Mouse (Mus musculus) MEL (cell line): ENCODE measurements around the gene Stard3nl. TPM values are rescaled to one million over a fixed set of nuclear protein-coding genes. Genes with fewer than 3 reads are reported as not detected.

Experiments
- DNase-seq: peaks from one replicate; pipeline ENCODE4 v3.0.0; 2011; ENCODE audit warnings: low read depth, low spot score
- H3K27ac ChIP-seq: 2 replicates; pipeline ENCODE4 v1.5.1; 2012; ENCODE audit warnings: low read depth, mild to moderate bottlenecking, control low read depth, low read length, moderate library complexity; ENCODE audit not compliant: control insufficient read depth
- H3K27me3 ChIP-seq, 2 experiments: fragments of 150-350 bp in 1 of 2; sonication (generic) in 1 of 2; 2 replicates each; pipeline ENCODE4 v1.6.1; 2012; ENCODE audit warnings: low read length in 2 of 2, mild to moderate bottlenecking in 2 of 2, improper control_type of control experiment in 1 of 2, moderate library complexity in 1 of 2; ENCODE audit not compliant: insufficient read depth in 2 of 2, control insufficient read depth in 1 of 2
- H3K36me3 ChIP-seq, 2 experiments: 2 replicates each; pipeline ENCODE4 v1.6.1; 2012 to 2014; ENCODE audit warnings: low read length in 2 of 2, improper control_type of control experiment in 1 of 2, inconsistent platforms in 1 of 2, mild to moderate bottlenecking in 1 of 2; ENCODE audit not compliant: insufficient read depth in 2 of 2, control insufficient read depth in 1 of 2
- H3K4me1 ChIP-seq, 2 experiments: fragments of 150-350 bp in 1 of 2; sonication (generic) in 1 of 2; 2 replicates each; pipeline ENCODE4 v1.6.1; 2012; ENCODE audit warnings: low read length in 2 of 2, improper control_type of control experiment in 1 of 2, mild to moderate bottlenecking in 1 of 2; ENCODE audit not compliant: insufficient read depth in 2 of 2, control insufficient read depth in 1 of 2
- H3K4me3 ChIP-seq, 2 experiments: fragments of 150-350 bp in 1 of 2; sonication (generic) in 1 of 2; 2 replicates each; pipeline ENCODE4 v1.5.1; 2012; ENCODE audit warnings: low read depth in 2 of 2, low read length in 2 of 2, mild to moderate bottlenecking in 2 of 2, moderate library complexity in 2 of 2, control low read depth in 1 of 2, improper control_type of control experiment in 1 of 2; ENCODE audit not compliant: control insufficient read depth in 1 of 2, insufficient read depth in 1 of 2
- H3K79me2 ChIP-seq: 2 replicates; pipeline ENCODE4 v1.6.1; 2012; ENCODE audit warnings: mild to moderate bottlenecking, low read length, moderate library complexity; ENCODE audit not compliant: control insufficient read depth, poor library complexity, insufficient read depth
- H3K9ac ChIP-seq: 2 replicates; pipeline ENCODE4 v1.6.1; 2012; ENCODE audit warnings: low read depth, mild to moderate bottlenecking, control low read depth, low read length, moderate library complexity; ENCODE audit not compliant: control insufficient read depth, poor library complexity, severe bottlenecking
- H3K9me3 ChIP-seq: fragments of 150-350 bp; sonication (generic); replicated peaks from 2 replicates; pipeline ENCODE4 v1.6.1; 2012; ENCODE audit warnings: mild to moderate bottlenecking, low read length, improper control_type of control experiment, moderate library complexity; ENCODE audit not compliant: insufficient read depth
- BHLHE40 ChIP-seq: IDR thresholded peaks from 2 replicates; pipeline ENCODE4 v1.6.1; 2012; ENCODE audit warnings: low read depth, mild to moderate bottlenecking, inconsistent platforms, low read length, improper control_type of control experiment, borderline replicate concordance
- CHD1 ChIP-seq: IDR thresholded peaks from 2 replicates; pipeline ENCODE4 v1.6.1; 2012; ENCODE audit warnings: low read depth, mild to moderate bottlenecking, inconsistent platforms, low read length, improper control_type of control experiment
- CHD2 ChIP-seq: IDR thresholded peaks from 2 replicates; pipeline ENCODE4 v1.6.1; 2011; ENCODE audit warnings: low read length, improper control_type of control experiment
- ETS1 ChIP-seq: IDR thresholded peaks from 2 replicates; pipeline ENCODE4 v1.6.1; 2012; ENCODE audit warnings: low read depth, mild to moderate bottlenecking, inconsistent platforms, low read length, improper control_type of control experiment, moderate library complexity
- GABPA ChIP-seq: IDR thresholded peaks from 2 replicates; pipeline ENCODE4 v1.6.1; 2012; ENCODE audit warnings: low read depth, mild to moderate bottlenecking, inconsistent platforms, low read length, improper control_type of control experiment, moderate library complexity
- HCFC1 ChIP-seq: IDR thresholded peaks from 2 replicates; pipeline ENCODE4 v1.6.1; 2012; ENCODE audit warnings: low read depth, mild to moderate bottlenecking, inconsistent platforms, low read length, improper control_type of control experiment, moderate library complexity
- KAT2A ChIP-seq: conservative IDR thresholded peaks from 2 replicates; pipeline ENCODE4 v1.6.1; 2012; ENCODE audit warnings: low read depth, low read length, improper control_type of control experiment, inconsistent platforms
- MAX ChIP-seq: IDR thresholded peaks from 2 replicates; pipeline ENCODE4 v1.6.1; 2011; ENCODE audit warnings: low read length, improper control_type of control experiment
- MEF2A ChIP-seq: IDR thresholded peaks from 2 replicates; pipeline ENCODE4 v1.6.1; 2014; ENCODE audit warnings: low read depth, mild to moderate bottlenecking, inconsistent platforms, low read length, improper control_type of control experiment; ENCODE audit not compliant: poor library complexity, insufficient replicate concordance, severe bottlenecking; ENCODE audit errors: extremely low read depth
- MYB ChIP-seq: IDR thresholded peaks from 2 replicates; pipeline ENCODE4 v1.6.1; 2011; ENCODE audit warnings: mild to moderate bottlenecking, low read depth, low read length, improper control_type of control experiment
- RAD21 ChIP-seq: IDR thresholded peaks from 2 replicates; pipeline ENCODE4 v1.6.1; 2011; ENCODE audit warnings: mild to moderate bottlenecking, low read depth, low read length, improper control_type of control experiment
- RCOR1 ChIP-seq: IDR thresholded peaks from 2 replicates; pipeline ENCODE4 v1.6.1; 2012; ENCODE audit warnings: low read depth, mild to moderate bottlenecking, inconsistent platforms, low read length, improper control_type of control experiment
- TCF12 ChIP-seq: IDR thresholded peaks from 2 replicates; pipeline ENCODE4 v1.6.1; 2014; ENCODE audit warnings: low read depth, mild to moderate bottlenecking, inconsistent platforms, low read length, improper control_type of control experiment, moderate library complexity
- UBTF ChIP-seq: IDR thresholded peaks from 2 replicates; pipeline ENCODE4 v1.6.1; 2012; ENCODE audit warnings: low read depth, mild to moderate bottlenecking, inconsistent platforms, low read length, improper control_type of control experiment, moderate library complexity, borderline replicate concordance; ENCODE audit not compliant: insufficient read depth
- USF2 ChIP-seq, 2 experiments: IDR thresholded peaks; 2 replicates each; pipeline ENCODE4 v1.6.1; 2011 to 2012; ENCODE audit warnings: improper control_type of control experiment in 2 of 2, low read length in 2 of 2, borderline replicate concordance in 1 of 2, inconsistent platforms in 1 of 2, low read depth in 1 of 2, mild to moderate bottlenecking in 1 of 2; ENCODE audit not compliant: insufficient read depth in 1 of 2
- ZC3H11A ChIP-seq: IDR thresholded peaks from 2 replicates; pipeline ENCODE4 v1.6.1; 2012; ENCODE audit warnings: low read depth, mild to moderate bottlenecking, inconsistent platforms, low read length, improper control_type of control experiment
- ZMIZ1 ChIP-seq: IDR thresholded peaks from 2 replicates; pipeline ENCODE4 v1.6.1; 2012; ENCODE audit warnings: low read depth, mild to moderate bottlenecking, inconsistent platforms, low read length, improper control_type of control experiment, moderate library complexity
- polyA plus RNA-seq, 2 experiments: library from polyadenylated mRNA; stranded (reverse) in 1 of 2; unstranded in 1 of 2; fragments of >175 nt in 1 of 2; fragments of >200 nt in 1 of 2; gene quantifications; 2 replicates each; pipeline versions ENCODE4 v1.2.1 to v1.2.4; 2012; ENCODE audit warnings: low replicate concordance in 2 of 2, low read depth in 1 of 2; ENCODE audit not compliant: insufficient read length in 2 of 2, insufficient read depth in 1 of 2, missing spikeins in 1 of 2
- total RNA-seq: library from RNA; depleted of rRNA; stranded (reverse); fragments of 300-350 nt; gene quantifications from 2 replicates; pipeline ENCODE4 v1.2.3, GENCODE M21; 2012

The Stard3nl gene
- total and polyA plus RNA-seq, 3 experiments: 16.1 to 22.9 TPM; not detected in 1

- H3K36me3 ChIP-seq: peaks cover 0 to 10% of the 10 kb centered on the region in 2 experiments; a peak in 2 of 4 replicates
- H3K4me3 ChIP-seq: no peak overlapping the region
- no peak overlapping the region for H3K9ac ChIP-seq
- no peaks in the 10 kb centered on the region for H3K9me3 ChIP-seq
- peaks cover 2% of the 10 kb centered on the region in 2 experiments; a peak in 1 of 4 replicates for H3K4me1 ChIP-seq
- no peak overlapping the region for H3K27ac ChIP-seq
- DNase-seq: no peak
- no peaks in the 10 kb centered on the region for H3K27me3 ChIP-seq
- no peak for TF ChIP-seq ZC3H11A
- TF ChIP-seq BHLHE40: no peak
- no peak for TF ChIP-seq CHD1
- no peak for TF ChIP-seq RAD21
- TF ChIP-seq RCOR1: no peak
- TF ChIP-seq USF2 (IDR thresholded peaks at IDR 0.05; ENCODE audit: borderline replicate concordance in 1 of 2, insufficient read depth in 1 of 2, low read depth in 1 of 2, low read length in 2 of 2): no peak
- TF ChIP-seq UBTF: no peak
- no peak for TF ChIP-seq GABPA
- TF ChIP-seq, all 39 proteins: peak for 0
- no peaks in the 10 kb centered on the region; the same call in 1 of the 2 replicates for H3K79me2 ChIP-seq
Measured at GRCm38 (mm10) chr13:19393731-19394130, 1.9 kb downstream of the Stard3nl start.

DNA sequence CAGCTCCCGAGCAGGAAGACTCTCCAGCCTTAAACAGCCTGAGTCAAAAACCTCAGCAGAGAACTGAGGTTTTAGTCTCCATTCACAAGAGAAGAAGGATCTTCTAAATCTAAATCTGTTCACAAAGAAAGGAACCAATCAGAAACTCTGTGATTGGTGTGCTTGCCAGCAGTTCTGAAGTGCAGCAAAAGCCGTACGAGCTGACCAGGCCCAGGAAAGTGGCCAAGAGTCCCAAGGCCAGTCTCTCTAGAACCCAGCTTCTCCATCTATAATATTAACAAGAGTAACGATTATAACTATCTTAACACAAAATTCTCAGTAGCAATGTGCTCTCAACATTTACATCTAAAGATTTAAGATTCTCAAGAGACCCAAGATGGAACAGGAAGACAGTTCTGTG lies 4.0 kb downstream of the Stard3nl start:
- TF ChIP-seq ZMIZ1 (no peak), MYB (no peak), HCFC1 (no peak), ETS1 (no peak), MEF2A (no peak), MAX (no peak), TCF12 (no peak), KAT2A (no peak), CHD2 (no peak), BHLHE40 (no peak)
- Histone ChIP-seq H3K79me2 (no peaks in the 10 kb centered on the region; the same call in 1 of the 2 replicates), H3K27ac (no peak overlapping the region), H3K36me3 (peaks cover 0 to 9% of the 10 kb centered on the region in 2 experiments; a peak in 2 of 4 replicates), H3K4me3 (no peak overlapping the region), H3K4me1 (0 out of 4 replicates have a peak, but pooled peaks cover 2% of the 10 kb centered on the region in 2 experiments), H3K9me3 (no peaks in the 10 kb centered on the region), H3K9ac (no peak overlapping the region), H3K27me3 (no peaks in the 10 kb centered on the region)
- no peak for DNase-seq
